Mouse (Mus musculus) naive thymus-derived CD4-positive, alpha-beta T cell, adult 2 months (primary cell): ENCODE data around the gene Slc20a1.
A peak's percentile ranks its signal among the peaks of the same experiment; 100 is the strongest.

Source experiments
- DNase-seq: peaks from one replicate; pipeline ENCODE4 v3.0.0-alpha.2; 2011; ENCODE audit warnings: low read depth

Gene Slc20a1

DNA sequence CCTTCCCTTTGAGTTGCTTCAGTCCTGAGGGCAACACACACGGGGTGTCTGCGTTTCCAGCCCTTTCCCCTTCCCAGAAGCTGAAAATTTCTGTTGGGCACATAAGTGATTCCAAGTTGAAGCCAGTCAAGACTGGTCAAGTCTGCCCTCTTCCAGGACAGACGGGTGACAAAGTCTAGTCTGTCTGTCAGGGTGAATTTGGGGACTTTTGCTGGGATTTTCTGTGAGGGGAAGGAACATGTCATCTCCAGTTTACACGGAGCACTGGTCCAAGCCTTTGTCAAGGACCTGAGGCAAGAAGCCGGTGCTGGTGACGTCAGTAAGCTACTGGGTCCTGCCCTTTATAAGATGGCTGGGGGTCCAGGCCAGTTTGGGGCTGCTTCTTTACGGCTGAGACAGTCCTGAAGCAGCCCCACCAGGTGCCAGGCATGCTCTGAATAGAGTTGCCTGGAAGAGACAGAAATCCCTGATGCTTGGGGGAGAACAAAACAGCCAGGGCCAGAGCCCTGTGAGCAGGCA, 28.5 kb downstream of the Slc20a1 start:
- no peak for DNase-seq

DNA sequence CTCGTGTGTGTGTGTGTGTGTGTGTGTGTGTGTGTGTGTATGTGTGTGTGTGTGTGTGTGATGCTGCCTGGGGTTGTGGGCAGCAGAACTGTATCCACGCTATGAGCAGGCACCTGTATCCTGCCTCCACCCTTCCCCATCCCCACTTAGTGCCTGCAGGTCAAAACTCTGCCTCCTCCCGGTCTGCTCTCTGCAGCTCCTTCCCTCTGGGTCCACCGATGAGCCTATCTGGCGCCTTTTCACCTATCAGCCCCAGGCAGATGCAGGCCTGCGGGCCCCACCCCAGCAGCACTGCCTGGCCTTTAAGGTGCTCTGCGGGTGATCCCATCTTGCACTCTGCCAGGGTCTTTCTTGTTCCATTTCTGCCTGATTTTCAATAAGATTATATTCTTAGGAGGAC, 29.1 kb downstream of the Slc20a1 start:
- no peak for DNase-seq

DNA sequence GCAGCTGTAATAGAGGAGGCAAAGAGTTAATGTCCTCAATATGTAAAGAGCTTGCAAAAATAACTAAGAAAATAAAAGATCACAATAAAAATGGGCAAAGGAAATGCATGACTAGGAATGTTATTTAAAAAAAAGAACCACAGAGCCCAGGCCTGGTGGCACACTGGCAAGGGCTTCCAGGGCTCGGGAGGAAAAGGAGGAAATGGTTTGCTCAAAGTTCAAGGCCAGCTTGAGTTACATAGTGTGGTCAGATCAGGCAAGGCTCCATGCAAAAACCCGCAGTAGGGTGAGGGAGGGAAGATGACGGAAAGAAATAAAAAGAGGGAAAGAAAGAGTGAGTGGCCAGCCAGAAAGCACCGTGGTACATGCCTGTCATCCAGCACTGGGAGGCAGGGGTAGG, 30.0 kb downstream of the Slc20a1 start:
- DNase-seq = no peak

DNA sequence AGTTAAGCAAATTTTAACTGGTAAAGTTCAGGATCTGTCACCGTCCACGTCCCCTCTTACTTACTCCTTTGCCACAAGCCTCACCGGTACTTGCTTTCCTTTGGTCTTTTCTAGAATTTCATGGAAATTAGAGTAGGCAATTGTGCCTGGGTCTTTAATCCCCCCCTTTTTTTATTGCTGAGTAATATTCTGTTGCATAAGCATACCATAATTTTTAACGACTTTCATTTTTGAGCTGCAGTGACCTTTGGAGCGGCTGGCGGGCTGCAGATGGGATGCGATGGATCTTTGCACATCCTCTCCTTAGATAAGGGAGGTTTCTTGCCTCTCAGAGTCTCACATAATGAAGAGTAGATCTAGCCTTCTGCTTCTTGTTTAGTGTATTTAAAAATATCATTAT, 30.8 kb downstream of the Slc20a1 start:
- DNase-seq = no peak

DNA sequence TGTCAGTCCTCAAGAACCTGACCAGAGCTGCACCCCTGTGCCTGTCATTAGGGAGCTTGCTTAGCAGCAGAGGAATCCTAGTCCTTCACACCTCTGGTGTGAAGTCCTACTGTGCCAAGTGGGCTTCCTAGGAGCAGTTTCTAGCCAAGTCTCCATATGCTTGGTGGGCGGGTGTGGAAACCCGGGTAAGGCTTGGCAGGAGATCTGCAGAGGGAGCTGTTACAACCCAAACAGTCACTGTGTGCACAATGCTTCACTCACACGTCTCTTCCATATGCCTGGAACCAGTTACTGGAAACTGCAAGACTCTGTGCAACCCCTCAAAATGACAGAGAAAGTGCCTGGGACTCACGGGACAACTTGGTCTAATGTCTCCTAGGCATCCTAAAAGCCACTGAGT, 33.5 kb downstream of the Slc20a1 start:
- DNase-seq = no peak

DNA sequence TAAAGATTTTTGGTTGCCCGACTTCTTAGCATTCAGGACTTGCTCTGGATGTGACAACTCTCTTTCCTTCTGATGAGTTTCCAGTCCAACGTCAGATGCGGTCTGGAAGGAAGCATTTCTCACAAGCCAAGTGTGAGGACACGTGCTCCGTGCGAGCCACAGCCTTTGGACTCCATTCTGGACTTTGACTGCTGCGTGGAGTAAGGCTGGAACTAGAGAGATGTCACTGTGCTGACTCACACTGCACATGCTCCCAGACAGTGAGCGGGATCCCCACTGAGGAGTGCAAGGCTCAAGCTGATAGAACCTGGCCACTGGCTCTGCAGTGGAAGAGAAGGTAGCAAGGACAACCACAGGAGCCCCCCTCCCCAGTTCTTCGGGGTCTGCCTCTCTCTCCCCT, 33.9 kb downstream of the Slc20a1 start:
- DNase-seq = no peak

DNA sequence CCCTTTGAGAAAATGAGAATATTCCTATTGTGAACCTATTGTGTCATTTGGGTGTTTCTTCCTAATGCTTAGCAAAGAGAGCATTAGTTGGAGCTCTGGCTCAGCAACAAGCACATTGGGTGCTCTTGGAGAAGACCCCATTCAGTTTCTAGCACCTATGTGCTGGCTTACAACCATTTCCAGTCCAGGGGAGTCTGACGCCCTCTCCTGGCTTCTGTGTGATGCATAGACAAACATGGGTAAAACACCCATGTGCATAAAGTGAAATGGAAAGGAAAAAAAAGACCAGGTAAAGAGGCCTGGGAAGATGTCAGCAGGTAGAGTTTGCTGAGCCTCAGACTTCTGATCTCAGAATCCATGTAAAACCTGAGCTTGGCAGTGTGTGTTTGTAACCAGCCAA, 34.7 kb downstream of the Slc20a1 start:
- no peak for DNase-seq

DNA sequence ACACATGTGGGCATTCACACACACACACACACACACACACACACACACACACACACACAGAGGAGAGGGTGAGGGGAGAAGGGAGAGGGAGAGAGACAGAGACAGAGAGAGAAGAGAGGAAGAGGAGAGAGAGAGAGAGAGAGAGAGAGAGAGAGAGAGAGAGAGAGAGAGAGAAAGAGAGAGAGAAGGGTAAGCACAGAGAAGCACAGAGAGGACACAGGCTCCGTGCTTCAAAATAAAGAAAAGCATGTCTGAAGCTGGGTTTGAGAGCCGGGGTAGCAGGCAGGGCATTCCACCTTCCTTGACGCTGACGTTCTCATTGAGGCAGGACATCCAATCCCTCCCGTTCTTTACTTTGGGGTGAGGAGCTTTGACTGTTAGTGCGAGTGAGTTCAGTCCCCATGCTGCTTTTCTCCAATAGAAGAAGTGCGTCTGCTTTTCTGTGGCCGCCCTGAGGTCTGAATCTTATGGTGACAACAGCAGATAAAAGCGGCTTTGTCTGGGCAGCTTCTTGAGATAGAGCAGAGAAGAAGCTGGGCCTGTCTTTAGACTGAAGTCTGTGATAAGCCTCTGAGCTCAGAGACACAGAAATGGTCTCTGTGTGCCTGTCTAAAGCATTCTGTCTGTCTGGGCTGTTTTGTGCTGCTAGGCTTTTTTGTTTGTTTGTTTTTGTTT, 35.4 kb downstream of the Slc20a1 start:
- DNase-seq = no peak

DNA sequence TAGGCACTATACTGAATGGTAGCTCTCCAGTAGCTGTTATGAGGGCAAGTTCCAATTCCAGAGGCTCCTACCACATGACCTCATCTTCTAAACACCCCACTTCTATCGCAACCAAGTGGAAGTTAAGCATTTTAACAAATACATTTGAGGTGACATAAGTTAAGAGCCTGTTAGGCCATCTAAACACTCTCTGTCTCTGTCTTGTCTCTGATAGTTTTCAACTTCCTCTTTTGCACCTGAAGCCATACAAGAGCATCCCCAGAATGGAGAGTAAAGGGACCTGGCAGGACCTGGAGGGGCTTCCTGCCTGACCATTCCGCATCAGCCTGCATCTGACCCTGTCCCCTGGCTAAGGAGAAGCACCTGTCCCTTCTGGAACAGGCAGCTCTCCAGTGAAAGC, 36.2 kb downstream of the Slc20a1 start:
- DNase-seq = no peak

DNA sequence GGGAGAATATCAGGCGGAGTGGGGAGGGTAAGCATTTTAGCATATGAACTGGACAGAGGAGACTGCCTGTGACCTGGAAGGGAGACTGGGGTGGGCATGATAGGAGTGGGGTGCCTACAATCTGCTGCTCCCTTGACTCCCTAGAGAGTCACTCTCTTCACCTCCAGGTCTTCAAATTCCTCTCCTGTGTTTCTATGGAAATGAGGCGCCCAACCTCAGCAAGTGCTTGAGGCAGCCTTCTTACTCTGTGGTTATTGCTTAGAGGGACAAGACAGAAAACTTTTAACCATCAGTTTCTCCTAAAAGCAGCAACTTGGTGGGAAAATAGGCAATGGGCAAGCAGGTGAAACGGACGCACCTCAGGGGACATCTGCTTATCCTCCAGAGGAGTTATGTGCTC, 38.0 kb downstream of the Slc20a1 start:
- no peak for DNase-seq

DNA sequence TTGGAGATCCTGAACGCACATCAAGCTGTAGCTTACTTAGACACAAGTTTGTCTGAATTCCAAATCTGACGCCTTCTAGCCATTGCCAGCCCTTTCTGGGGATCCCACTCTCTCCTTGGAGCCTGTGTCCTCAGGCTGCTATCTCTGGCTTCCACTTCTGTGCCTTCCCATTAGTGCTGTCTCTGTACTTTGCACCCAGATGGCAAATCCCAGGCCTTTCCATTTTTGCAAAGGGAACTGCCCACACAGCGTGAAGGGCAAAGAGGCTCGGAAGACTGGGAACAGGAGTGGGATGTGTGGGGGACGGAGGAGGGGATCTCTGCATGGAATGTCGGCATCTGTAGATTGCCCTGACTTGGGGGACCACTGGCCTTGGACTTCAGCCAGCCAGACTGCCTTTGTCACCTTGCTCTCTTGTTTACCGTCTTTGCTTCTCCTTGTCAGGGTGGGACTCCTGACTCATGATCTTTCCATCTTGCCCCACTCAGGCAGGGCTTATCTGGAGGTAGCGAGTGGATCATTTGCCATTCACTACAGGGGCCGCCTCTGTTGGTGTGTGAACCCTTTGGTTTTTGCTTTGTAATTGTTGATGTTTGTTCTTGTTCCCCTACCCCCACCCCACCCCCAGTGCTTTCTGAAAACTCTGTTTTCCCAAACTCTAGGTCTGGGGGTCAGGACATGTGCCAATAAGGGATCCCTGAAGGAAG, 42.3 kb downstream of the Slc20a1 start:
- no peak for DNase-seq

DNA sequence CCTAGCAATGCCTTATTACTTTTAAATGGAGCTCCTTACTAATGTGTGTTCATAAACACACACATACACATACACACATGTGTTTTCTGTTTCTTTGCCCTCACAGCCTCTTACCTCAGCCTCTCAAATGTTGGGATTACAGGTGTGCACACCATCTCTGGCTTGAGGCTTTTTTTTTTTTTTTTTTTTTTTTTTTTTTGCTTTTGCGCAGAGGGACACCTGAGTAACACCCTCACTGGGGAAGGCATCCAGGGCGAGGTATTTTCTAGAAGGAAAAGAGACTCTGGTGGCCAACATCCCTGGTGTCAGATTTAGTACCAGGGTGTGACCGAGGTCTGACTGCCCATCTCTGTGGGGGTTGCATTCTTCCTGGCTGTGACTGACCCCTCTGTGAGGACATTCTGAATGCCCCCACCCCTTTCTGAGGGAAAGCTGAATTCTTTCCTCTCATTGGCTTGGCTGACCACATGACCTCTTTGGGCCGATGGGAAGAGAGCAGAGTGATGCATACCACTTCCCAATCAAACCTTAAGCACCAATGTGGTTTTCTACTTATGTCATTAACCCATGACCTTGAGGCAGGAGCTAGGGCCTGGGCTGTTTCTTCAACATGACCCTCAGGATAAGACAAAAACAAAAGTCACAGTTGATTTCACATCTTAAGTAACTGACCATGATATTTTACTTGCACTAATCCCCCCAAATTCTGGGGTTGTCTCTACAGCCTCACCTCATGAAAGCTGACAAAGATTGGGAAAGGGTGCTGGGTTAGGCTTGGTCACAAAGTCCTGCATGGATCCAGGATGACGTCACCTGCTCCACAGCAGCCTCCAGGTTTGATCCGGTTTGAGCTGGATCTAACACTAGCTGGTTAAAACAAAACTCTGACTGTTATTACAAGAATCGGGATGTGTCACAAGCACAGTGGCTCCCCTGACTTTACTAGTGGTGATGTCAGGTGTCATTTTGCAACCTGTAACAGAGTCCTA, 43.6 kb downstream of the Slc20a1 start:
- DNase-seq = no peak

DNA sequence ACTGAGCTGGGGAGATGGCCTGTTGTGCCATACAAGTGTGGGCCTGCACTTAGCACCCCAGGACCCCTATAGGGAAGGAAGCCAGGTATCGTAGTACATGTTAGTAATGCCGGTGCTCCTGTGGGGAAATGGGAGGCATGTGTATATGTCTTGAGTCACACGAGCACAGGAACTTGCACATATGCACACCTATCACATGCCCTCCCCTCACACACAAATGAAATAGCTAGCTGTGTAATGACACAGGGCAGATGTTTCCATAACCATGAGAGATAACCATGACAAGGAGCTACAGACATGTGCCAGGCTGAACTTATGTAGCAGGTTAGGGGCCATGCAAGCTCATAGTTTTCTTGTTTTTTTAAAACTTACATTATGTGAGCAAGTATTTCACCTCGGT, 44.4 kb downstream of the Slc20a1 start:
- DNase-seq = no peak

DNA sequence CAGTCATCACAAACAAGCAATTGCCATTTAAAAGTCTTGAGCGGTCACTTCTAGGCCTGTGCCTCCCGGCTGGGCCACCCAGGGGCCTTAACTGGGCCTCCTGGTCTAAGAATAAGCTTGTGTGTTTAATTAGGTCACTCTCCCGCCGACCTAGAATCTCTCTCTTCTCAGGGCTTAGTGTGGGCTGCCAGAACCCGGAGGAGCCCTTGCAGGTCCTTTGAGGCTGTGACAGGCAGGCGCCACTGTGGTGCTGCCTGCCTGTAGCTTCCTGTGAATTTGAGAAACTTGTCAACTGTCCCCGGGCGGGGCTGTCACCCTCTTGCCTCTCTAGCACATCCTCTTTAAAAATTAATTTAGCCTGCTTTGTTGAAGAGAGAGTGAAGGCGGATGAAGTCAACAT, 45.2 kb downstream of the Slc20a1 start:
- DNase-seq = peak; percentile 67

DNA sequence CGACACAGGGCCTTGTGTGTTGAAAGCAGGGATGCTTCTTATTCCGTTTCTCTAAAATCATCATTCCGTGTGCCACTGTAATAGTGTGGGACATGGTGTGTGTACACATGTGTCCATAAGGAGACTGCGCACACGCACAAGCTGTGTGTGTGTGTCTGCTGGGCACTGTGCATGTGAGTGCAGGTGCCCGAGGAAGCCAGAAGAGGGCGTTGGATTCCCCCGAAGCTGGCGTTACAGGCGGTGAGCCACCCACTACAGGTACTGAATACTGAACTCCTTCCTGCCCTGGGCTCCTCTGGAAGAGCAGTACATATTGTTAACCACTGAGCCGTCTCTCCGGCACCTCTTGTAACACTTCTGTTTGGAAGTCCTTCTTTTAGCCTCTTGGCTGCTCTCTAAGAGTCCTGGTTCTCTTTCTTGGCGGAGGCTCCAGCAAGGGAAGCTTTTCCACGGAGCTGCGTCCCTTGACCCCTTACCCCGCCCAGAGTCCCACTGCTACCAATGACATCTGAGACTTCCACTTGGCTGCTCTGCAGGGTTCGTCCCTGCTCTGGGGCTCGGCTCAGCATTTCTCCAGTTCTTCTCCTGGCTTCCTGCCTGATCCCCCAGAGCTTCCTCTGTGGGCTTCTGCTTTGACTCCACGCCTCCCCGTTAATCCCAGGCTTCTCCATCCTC, 46.0 kb downstream of the Slc20a1 start:
- DNase-seq = no peak

DNA sequence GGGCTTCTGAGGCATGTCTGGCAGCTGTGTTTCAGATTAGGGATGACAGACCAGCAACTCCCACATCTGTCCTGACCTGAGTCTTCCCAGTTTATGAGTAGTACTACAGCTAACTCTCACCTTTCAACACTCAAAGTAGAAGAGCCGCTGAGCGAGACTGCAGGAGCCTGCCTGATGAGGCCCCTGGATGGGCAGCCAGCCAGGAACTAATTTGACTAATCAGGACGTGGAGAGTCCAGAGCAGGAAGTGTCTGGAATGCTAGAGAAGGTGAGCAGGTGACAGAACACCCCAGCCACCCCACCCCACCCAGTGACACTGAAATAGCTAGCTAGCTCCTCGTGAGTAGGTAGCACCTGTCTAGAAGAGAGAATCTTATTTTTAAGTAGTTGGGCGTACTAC, 47.1 kb downstream of the Slc20a1 start:
- DNase-seq = no peak

DNA sequence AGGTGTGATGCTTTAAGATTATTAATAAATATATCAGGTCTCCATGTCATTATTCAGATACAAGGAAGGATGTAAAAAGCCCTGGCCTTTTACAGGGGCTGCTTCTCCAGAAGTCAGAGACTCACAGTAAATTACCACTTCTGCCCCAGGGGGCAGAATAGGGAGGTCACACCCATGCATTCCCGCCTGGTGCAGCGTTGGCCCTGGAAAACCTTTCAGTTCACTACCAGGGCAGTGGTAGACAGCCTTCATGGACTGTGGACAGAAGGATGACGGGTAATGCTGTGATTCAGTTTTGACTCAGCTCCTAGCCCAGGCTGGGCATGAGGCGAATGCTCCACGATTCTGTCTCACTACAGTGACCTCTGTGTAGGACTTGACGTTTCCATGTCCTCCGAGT, 47.9 kb downstream of the Slc20a1 start:
- DNase-seq = no peak

DNA sequence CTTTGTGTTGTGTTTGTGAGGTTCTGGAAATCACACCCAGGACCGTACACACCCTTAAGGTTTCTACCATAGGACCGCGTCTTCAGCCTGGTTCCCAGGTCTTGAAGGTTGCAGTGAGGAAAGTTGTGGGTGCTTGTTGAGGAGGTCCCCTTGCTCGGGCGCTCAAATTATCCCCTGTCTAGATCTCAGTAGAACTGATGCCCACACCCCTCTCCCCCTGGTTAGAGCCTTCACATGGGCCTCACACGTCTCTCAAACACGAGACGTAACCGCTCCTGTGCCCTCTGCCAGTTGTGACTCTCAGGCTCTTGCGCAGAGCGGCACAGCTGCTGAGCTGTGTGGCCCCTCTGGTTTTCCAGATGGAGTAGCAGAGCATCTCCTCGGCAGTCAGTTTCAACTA, 48.4 kb downstream of the Slc20a1 start:
- no peak for DNase-seq

DNA sequence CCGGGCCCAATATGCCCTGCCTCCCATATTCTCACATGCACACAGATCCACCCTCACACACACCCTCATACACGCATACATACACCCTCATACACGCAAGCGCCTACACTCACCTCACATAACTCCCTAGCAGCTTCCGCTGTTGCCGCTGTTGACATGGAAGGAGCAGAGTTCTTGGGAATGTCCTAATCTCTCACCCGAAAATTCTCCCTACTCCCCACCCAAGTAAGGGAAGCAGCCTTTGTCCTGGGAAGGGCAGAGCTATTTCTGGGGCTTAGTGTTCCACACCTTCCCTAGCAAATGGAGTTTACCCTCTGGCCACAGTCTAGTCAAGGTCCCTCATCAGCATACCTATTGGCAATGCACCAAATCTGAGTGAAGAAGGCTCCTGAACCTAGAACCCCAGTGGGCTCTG, 49.1 kb downstream of the Slc20a1 start:
- no peak for DNase-seq

DNA sequence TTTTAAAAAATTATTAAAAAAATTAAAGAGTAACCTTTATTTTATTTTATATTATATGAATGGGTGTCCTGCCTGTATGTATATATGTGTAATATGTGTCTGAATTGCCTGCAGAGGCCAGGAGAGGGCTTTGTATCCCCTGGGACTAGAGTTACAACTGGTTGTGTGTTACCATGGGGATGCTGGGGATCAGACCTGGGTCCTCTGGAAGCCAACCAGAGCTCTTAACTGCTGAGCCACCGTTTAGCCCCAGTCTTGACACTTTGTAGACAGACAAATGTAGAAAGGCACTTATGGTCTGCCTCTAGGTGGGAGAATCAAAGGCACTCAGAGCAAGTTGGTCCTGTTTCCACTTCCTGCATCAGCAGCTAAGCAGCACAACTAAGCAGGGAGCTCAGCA, 50.8 kb downstream of the Slc20a1 start:
- DNase-seq = peak; percentile 16

DNA sequence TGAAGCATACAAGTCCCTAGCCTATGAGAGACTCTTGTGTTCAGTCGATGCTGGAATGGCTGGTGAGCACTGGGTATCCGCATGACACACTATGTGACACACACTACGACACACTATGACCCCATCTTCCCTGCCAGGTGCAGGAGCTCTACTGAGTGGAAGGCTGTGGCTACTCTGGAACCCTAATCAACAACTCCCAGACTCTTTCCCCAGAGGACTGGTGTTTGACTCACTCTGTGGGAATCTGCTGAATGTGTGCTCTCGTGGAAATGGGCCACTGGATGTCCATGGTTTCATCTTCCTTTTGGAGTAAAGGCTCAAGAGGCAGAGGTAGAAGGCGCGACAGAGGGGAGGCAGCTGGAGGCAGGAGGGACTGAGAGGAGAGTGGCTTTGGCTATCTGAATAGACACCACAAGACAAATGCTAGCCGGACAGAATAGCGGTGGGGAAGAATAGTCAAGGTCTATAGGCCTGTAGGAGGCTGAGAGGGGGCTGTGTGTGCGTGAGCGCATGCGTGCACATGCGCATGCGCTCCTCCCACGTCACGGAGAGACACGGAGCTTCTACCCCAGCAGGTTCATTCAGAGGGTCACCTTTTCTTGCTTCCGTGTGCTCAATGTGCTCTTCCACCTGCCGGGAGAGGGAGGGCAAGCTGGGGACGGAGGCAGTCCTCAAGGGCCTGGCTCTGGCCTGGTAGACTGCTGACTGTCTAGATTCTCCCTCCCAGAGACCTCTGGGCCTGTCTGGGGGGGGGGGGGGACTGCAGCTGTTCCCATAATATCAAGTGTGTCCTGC, 54.5 kb downstream of the Slc20a1 start:
- no peak for DNase-seq
